Mouse (Mus musculus) neutrophil, adult 5-6 weeks (primary cell): ENCODE measurements around the gene Ctnnd2. TPM values are rescaled to one million over a fixed set of nuclear protein-coding genes. Genes with fewer than 3 reads are reported as not detected.

ENCODE experiments used
- ATAC-seq: fragments of 151-379, 151-347 bp; 2 replicates; pipeline ENCODE4 v1.8.0; 2017; ENCODE audit warnings: mild to moderate bottlenecking, moderate TSS enrichment; ENCODE audit not compliant: insufficient number of reproducible peaks, poor library complexity, low FRiP score, severe bottlenecking; ENCODE audit errors: extremely low read depth
- total RNA-seq: library from RNA; stranded (forward); fragments of 200-1000 nt; gene quantifications from 2 replicates; pipeline ENCODE4 v1.2.3, GENCODE M21; 2017

Ctnnd2 gene
- total RNA-seq, 1 experiment from 2014 or later: 0.23 TPM

- ATAC-seq: peak; percentile 99
These were observed 438.2 kb downstream of the Ctnnd2 start for GRCm38 (mm10) chr15:30610613-30611012.

DNA sequence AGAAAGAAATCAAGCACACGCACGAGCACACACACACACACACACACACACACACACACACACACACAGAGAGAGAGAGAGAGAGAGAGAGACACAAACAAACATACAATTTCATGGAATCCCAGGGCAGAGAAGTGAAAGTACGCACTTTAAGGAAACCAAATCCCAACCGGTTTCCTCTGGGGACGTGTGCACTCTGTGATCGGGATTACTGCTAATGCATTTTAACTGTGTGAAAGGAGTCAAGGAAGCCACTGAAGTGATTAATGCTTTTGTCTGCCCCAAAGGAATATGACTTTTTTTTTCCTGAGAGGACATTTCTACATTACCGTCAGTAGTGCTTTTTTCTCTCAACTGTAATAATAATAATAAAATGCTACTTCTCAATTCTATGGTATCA, 443.1 kb downstream of the Ctnnd2 start:
- no peak for ATAC-seq

- peak; percentile 44; the same call in 1 of the 2 replicates for ATAC-seq
These were observed 444.5 kb downstream of the Ctnnd2 start for GRCm38 (mm10) chr15:30616861-30617260.

DNA sequence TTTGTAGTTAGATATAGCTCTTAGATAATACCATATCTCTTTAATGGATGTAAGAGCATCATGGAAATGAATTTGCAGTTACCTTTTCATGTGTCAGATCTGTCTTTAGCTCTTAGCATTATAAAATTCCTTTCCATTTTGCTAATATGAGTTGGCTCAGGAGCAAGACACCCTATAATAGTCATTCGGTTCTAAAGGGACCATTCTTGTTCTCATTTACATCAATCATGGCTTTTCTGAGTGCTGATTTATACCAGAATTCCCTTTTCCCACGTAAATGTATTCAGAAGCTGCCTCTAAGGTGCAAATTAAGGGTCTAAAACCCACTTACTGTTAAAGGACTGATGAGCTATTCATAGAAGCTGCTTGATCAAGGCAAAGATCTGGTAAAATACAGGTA, 445.5 kb downstream of the Ctnnd2 start:
- ATAC-seq: no peak

DNA sequence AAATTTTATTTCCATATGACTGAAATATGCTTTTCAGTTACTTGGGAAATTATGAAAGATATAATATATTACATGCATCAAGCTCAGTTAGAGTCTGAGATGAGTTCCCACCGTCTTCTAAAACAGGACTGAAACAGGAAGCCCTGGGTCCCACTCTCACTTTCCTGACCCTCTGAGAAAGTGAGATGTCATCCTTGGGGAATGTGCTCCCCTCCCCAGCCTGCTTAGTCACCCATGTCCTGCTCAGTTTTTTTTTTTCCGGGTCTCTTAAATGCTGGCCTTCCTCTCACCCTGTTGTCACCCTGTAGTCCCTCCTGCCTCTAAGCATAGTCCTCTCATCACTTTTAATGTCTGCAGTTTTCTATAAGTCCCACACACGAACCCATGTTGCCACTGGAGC, 456.1 kb downstream of the Ctnnd2 start:
- ATAC-seq: no peak

DNA sequence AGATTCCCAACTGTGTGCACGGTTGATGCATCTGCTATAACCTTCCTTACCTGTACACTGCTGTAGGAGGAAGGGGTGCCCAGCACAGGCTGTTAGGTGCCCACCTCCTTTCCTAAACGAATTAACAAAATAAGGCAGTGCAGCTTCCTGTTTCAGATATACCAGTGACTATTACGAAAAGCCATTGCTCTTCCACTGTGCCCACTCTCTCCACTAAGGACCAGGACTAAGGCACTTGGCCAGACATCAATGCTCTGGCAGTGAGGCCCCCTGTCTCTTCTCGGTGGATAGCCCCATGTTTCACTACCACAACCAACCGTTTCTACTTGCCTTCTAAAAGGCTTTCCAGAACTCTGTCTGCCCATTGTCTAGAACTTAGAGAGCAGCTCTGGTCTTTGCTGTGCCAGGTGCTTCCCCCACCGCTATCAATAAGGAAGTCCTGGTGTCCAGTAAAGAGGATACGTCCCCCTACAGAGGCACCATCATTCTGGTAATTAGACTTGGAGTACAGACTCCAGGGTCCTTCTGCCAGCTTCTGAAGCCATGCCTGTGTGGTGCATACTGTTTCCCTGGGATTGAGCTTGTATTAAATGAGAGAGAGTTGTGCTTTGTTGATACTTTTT, 459.8 kb downstream of the Ctnnd2 start:
- 0 out of 2 replicates have a peak, but pooled peaks have one; percentile 16 for ATAC-seq

- ATAC-seq: no peak
These were observed 461.5 kb downstream of the Ctnnd2 start for GRCm38 (mm10) chr15:30633917-30634316.

DNA sequence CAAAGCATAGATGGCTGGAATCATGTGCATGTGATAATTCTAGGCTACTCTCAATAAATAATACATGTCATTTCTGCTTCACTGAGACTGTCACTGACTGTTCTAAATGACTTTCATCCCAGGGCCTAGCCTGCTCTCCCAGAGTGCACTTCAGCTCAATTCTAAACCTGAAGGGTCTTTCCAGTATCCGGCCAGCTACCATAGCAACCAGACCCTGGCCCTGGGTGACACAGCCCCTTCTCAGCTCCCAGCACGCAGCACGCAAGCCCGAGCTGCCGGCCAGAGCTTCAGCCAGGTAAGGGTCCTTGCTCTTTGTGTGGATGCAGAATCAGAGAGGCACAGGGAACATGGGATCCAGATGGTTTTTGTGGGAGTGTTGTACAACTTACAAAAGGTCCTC, 462.1 kb downstream of the Ctnnd2 start:
- ATAC-seq: no peak

DNA sequence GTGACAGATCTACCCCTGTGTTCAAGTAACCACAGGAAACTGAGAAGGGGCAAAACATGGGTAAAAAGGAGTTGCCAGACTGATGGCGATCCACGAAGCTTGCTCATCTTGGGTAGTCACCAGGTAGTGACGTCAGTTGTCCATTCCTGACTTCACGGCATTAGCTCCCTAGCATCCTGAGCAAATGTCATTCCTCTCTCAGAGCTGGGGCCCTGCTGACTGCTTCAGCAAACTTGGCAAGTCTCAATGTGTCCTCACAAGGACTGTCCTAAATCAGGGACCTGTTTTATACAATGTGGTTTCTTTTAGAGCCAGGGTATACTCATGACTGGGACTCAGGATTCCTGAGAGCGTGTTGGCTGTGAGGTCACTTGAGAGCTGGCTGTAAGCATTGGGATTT, 468.3 kb downstream of the Ctnnd2 start:
- no peak for ATAC-seq

- no peak for ATAC-seq
These were observed 473.3 kb downstream of the Ctnnd2 start for GRCm38 (mm10) chr15:30645688-30646087.

GRCm38 (mm10) chr15:30646501-30647431, 474.4 kb downstream of the Ctnnd2 start:
- no peak for ATAC-seq

GRCm38 (mm10) chr15:30647679-30648311, 475.4 kb downstream of the Ctnnd2 start:
- no peak for ATAC-seq

GRCm38 (mm10) chr15:30649964-30650363, 477.6 kb downstream of the Ctnnd2 start:
- ATAC-seq: no peak

GRCm38 (mm10) chr15:30655433-30655832, 483.0 kb downstream of the Ctnnd2 start:
- no peak for ATAC-seq

DNA sequence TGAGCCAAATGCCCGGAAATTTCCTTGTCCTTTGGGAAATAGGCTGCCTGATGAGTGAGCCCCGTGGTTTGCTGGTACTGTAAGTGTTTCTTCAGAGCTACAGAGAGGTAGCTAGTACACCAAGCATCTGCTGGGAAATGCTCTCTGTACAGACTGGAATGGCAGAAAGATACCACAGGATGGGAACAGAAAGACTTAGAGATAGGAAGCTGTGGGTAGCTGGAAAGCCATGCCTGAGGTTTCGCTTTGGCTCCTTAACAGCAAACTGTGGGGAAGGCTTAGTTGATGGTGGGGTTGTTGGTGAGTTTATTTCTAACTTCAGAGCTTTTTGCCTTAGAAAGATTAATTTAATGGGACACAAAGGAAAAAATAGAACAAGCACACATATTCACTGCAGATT, 485.2 kb downstream of the Ctnnd2 start:
- no peak for ATAC-seq

DNA sequence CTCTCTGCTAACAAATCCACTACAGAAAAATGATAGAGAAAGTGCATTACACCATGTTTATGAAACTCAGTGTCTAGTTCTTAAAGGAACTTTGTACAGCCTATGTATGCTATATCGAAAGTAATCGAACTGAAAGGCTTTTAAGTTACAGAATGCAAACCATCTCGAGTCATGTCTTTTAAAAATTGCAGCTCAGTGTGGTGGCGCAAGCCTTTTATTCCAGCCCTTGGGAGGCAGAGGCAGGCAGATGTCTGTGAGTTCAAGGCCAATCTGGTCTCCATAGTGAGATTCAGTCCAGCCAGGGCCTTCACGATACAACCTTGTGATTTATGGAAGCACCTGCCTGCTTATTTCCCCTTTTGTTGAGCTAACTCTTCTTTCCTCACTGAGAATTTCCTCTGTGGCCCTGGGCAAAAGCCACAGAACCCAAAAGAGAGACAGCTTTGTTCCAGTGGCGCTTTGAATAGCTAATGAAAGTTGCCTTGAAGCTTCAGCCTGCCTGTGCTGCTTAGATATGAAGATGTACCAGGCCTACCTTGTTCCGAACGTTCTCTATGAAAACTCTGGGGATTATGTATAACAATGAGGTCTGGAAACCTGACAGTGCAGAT, 488.3 kb downstream of the Ctnnd2 start:
- no peak for ATAC-seq

GRCm38 (mm10) chr15:30661689-30662422, 489.5 kb downstream of the Ctnnd2 start:
- ATAC-seq: 0 out of 2 replicates have a peak, but pooled peaks have one; percentile 19

- ATAC-seq: no peak
These were observed 495.6 kb downstream of the Ctnnd2 start for GRCm38 (mm10) chr15:30667819-30668587.
